Mouse (Mus musculus): ENCODE data around the gene Rint1.

GRCm38 (mm10) chr5:23826321-23827004, 39.0 kb downstream of the Rint1 start:
- no peak for TF ChIP-seq MYOD1 (IDR thresholded peaks at IDR 0.05; ENCODE audit: control insufficient read depth in 1 of 3, insufficient read length in 2 of 3, low read depth in 2 of 3)
- no peak for TF ChIP-seq MAX (IDR thresholded peaks at IDR 0.05; ENCODE audit: low read depth)
- TF ChIP-seq SRF (IDR thresholded peaks at IDR 0.05; ENCODE audit: control insufficient read depth, insufficient read length, low read depth) = no peak

Measured in myocyte (in vitro differentiated cells).